Mouse (Mus musculus): ENCODE results near the gene Ttc28. TPM values are rescaled to one million over a fixed set of nuclear protein-coding genes. Genes with fewer than 3 reads are reported as not detected.

The Ttc28 gene
- polyA plus RNA-seq, 1 experiment from 2014 or later = 13.5 TPM

- DNase-seq (ENCODE audit: low spot score, missing footprints) = no peak
- peaks cover 11% of the 10 kb centered on the region for H3K36me3 ChIP-seq (ENCODE audit: control insufficient read depth, insufficient read depth, low read length)
- H3K9ac ChIP-seq (ENCODE audit: low read length) = no peak overlapping the region
- peaks cover 24% of the 10 kb centered on the region for H3K4me1 ChIP-seq (ENCODE audit: control insufficient read depth, insufficient read depth, low read length)
- ATAC-seq (ENCODE audit: low FRiP score) = no peak
- 93% methylated on average over 3 of the region's 3 CpGs for WGBS
- no peak overlapping the region for H3K27ac ChIP-seq (ENCODE audit: low read depth, low read length)
- H3K27me3 ChIP-seq (ENCODE audit: control insufficient read depth, insufficient read depth, low read length) = no peaks in the 10 kb centered on the region
- H3K9me3 ChIP-seq (ENCODE audit: control insufficient read depth, low read length) = no peaks in the 10 kb centered on the region; the same call in 1 of the 2 replicates
- H3K4me2 ChIP-seq = no peak overlapping the region
- H3K4me3 ChIP-seq (ENCODE audit: low read depth, low read length) = no peak overlapping the region
Measured at GRCm38 (mm10) chr5:111267100-111267499, 387.5 kb downstream of the Ttc28 start.

- Histone ChIP-seq H3K36me3 (ENCODE audit: control insufficient read depth, insufficient read depth, low read length) (peaks cover 11% of the 10 kb centered on the region), H3K27me3 (ENCODE audit: control insufficient read depth, insufficient read depth, low read length) (no peaks in the 10 kb centered on the region), H3K9me3 (ENCODE audit: control insufficient read depth, low read length) (no peaks in the 10 kb centered on the region; the same call in 1 of the 2 replicates), H3K27ac (ENCODE audit: low read depth, low read length) (no peak overlapping the region), H3K4me2 (no peak overlapping the region), H3K4me3 (ENCODE audit: low read depth, low read length) (no peak overlapping the region), H3K9ac (ENCODE audit: low read length) (no peak overlapping the region), H3K4me1 (ENCODE audit: control insufficient read depth, insufficient read depth, low read length) (peaks cover 7% of the 10 kb centered on the region; the same call in 1 of the 2 replicates)
- 21% methylated on average over 2 of the region's 2 CpGs for WGBS
- ATAC-seq (ENCODE audit: low FRiP score) (no peak), DNase-seq (ENCODE audit: low spot score, missing footprints) (peak; percentile 78)
Measured at GRCm38 (mm10) chr5:111268852-111269251, 389.2 kb downstream of the Ttc28 start.

GRCm38 (mm10) chr5:111269613-111270205 is 390.1 kb downstream of the Ttc28 start:
- Histone ChIP-seq H3K9me3 (ENCODE audit: control insufficient read depth, low read length) (no peaks in the 10 kb centered on the region; the same call in 1 of the 2 replicates), H3K4me1 (ENCODE audit: control insufficient read depth, insufficient read depth, low read length) (peaks cover 7% of the 10 kb centered on the region; the same call in 1 of the 2 replicates), H3K27me3 (ENCODE audit: control insufficient read depth, insufficient read depth, low read length) (no peaks in the 10 kb centered on the region), H3K4me2 (no peak overlapping the region), H3K4me3 (ENCODE audit: low read depth, low read length) (no peak overlapping the region), H3K27ac (ENCODE audit: low read depth, low read length) (no peak overlapping the region), H3K36me3 (ENCODE audit: control insufficient read depth, insufficient read depth, low read length) (peaks cover 11% of the 10 kb centered on the region), H3K9ac (ENCODE audit: low read length) (no peak overlapping the region)
- peak; percentile 99 for DNase-seq (ENCODE audit: low spot score, missing footprints)
- WGBS = 68% methylated on average over 6 of the region's 6 CpGs
- ATAC-seq (ENCODE audit: low FRiP score) = peak; percentile 65

GRCm38 (mm10) chr5:111270246-111271002 is 390.8 kb downstream of the Ttc28 start:
- no peak overlapping the region for H3K27ac ChIP-seq (ENCODE audit: low read depth, low read length)
- peaks cover 7% of the 10 kb centered on the region; the same call in 1 of the 2 replicates for H3K4me1 ChIP-seq (ENCODE audit: control insufficient read depth, insufficient read depth, low read length)
- no peak overlapping the region for H3K9ac ChIP-seq (ENCODE audit: low read length)
- H3K27me3 ChIP-seq (ENCODE audit: control insufficient read depth, insufficient read depth, low read length) = no peaks in the 10 kb centered on the region
- 76% methylated on average over 15 of the region's 15 CpGs for WGBS
- no peaks in the 10 kb centered on the region; the same call in 1 of the 2 replicates for H3K9me3 ChIP-seq (ENCODE audit: control insufficient read depth, low read length)
- H3K36me3 ChIP-seq (ENCODE audit: control insufficient read depth, insufficient read depth, low read length) = peaks cover 10% of the 10 kb centered on the region
- DNase-seq (ENCODE audit: low spot score, missing footprints) (peak; percentile 78), ATAC-seq (ENCODE audit: low FRiP score) (no peak)
- no peak overlapping the region for H3K4me2 ChIP-seq
- no peak overlapping the region for H3K4me3 ChIP-seq (ENCODE audit: low read depth, low read length)

- Histone ChIP-seq H3K4me3 (ENCODE audit: low read depth, low read length) (no peak overlapping the region), H3K4me1 (ENCODE audit: control insufficient read depth, insufficient read depth, low read length) (peaks cover 7% of the 10 kb centered on the region; the same call in 1 of the 2 replicates), H3K27ac (ENCODE audit: low read depth, low read length) (no peak overlapping the region), H3K9ac (ENCODE audit: low read length) (no peak overlapping the region), H3K36me3 (ENCODE audit: control insufficient read depth, insufficient read depth, low read length) (peaks cover 6% of the 10 kb centered on the region; the same call in 1 of the 2 replicates), H3K9me3 (ENCODE audit: control insufficient read depth, low read length) (no peaks in the 10 kb centered on the region), H3K27me3 (ENCODE audit: control insufficient read depth, insufficient read depth, low read length) (no peaks in the 10 kb centered on the region), H3K4me2 (no peak overlapping the region)
- ATAC-seq (ENCODE audit: low FRiP score) = peak; percentile 77; the same call in 1 of the 2 replicates
- DNase-seq (ENCODE audit: low spot score, missing footprints) = peak; percentile 97
- WGBS = 28% methylated on average over 10 of the region's 10 CpGs
Measured at GRCm38 (mm10) chr5:111273589-111273988, 394.0 kb downstream of the Ttc28 start.

GRCm38 (mm10) chr5:111274948-111275347 is 395.3 kb downstream of the Ttc28 start:
- no peak overlapping the region for H3K4me3 ChIP-seq (ENCODE audit: low read depth, low read length)

GRCm38 (mm10) chr5:111284420-111285175 is 405.0 kb downstream of the Ttc28 start:
- no peak overlapping the region for H3K9ac ChIP-seq (ENCODE audit: low read length)
- no peaks in the 10 kb centered on the region for H3K27me3 ChIP-seq (ENCODE audit: control insufficient read depth, insufficient read depth, low read length)
- WGBS = 88% methylated on average over 19 of the region's 19 CpGs
- H3K4me2 ChIP-seq = no peak overlapping the region
- no peak for ATAC-seq (ENCODE audit: low FRiP score)
- no peaks in the 10 kb centered on the region for H3K9me3 ChIP-seq (ENCODE audit: control insufficient read depth, low read length)
- H3K27ac ChIP-seq (ENCODE audit: low read depth, low read length) = no peak overlapping the region
- peaks cover 9% of the 10 kb centered on the region for H3K36me3 ChIP-seq (ENCODE audit: control insufficient read depth, insufficient read depth, low read length)
- no peak overlapping the region for H3K4me3 ChIP-seq (ENCODE audit: low read depth, low read length)
- peak; percentile 76 for DNase-seq (ENCODE audit: low spot score, missing footprints)
- no peaks in the 10 kb centered on the region for H3K4me1 ChIP-seq (ENCODE audit: control insufficient read depth, insufficient read depth, low read length)

More at GRCm38 (mm10) chr5:111274948-111275347, 395.3 kb downstream of the Ttc28 start:
- DNase-seq (ENCODE audit: low spot score, missing footprints) (peak; percentile 65), ATAC-seq (ENCODE audit: low FRiP score) (no peak)
- H3K9me3 ChIP-seq (ENCODE audit: control insufficient read depth, low read length) = no peaks in the 10 kb centered on the region
- H3K4me2 ChIP-seq = no peak overlapping the region
- H3K27ac ChIP-seq (ENCODE audit: low read depth, low read length) = no peak overlapping the region
- H3K9ac ChIP-seq (ENCODE audit: low read length) = no peak overlapping the region
- no peaks in the 10 kb centered on the region for H3K27me3 ChIP-seq (ENCODE audit: control insufficient read depth, insufficient read depth, low read length)
- 88% methylated on average over 5 of the region's 5 CpGs for WGBS
- peaks cover 4% of the 10 kb centered on the region; the same call in 1 of the 2 replicates for H3K4me1 ChIP-seq (ENCODE audit: control insufficient read depth, insufficient read depth, low read length)
- H3K36me3 ChIP-seq (ENCODE audit: control insufficient read depth, insufficient read depth, low read length) = peaks cover 6% of the 10 kb centered on the region; the same call in 1 of the 2 replicates

- Histone ChIP-seq H3K4me2 (no peak overlapping the region), H3K36me3 (ENCODE audit: control insufficient read depth, insufficient read depth, low read length) (peaks cover 5% of the 10 kb centered on the region; the same call in 1 of the 2 replicates), H3K4me3 (ENCODE audit: low read depth, low read length) (no peak overlapping the region), H3K4me1 (ENCODE audit: control insufficient read depth, insufficient read depth, low read length) (no peaks in the 10 kb centered on the region), H3K9me3 (ENCODE audit: control insufficient read depth, low read length) (no peaks in the 10 kb centered on the region), H3K9ac (ENCODE audit: low read length) (no peak overlapping the region), H3K27me3 (ENCODE audit: control insufficient read depth, insufficient read depth, low read length) (no peaks in the 10 kb centered on the region), H3K27ac (ENCODE audit: low read depth, low read length) (no peak overlapping the region)
- 73% methylated on average over 5 of the region's 5 CpGs for WGBS
- DNase-seq (ENCODE audit: low spot score, missing footprints) = peak; percentile 70
- no peak for ATAC-seq (ENCODE audit: low FRiP score)
Measured at GRCm38 (mm10) chr5:111287571-111287970, 408.0 kb downstream of the Ttc28 start.

All from midbrain, embryonic 11.5 days (tissue).